Mouse (Mus musculus) small intestine, adult 2 months (tissue): Measurements from ENCODE around the gene Camta1. TPM values are rescaled to one million over a fixed set of nuclear protein-coding genes. Genes with fewer than 3 reads are reported as not detected.

Experiments
- H3K27ac ChIP-seq: fragments of 200-500 bp; 2 replicates; pipeline ENCODE4 v1.5.1; 2012; ENCODE audit warnings: low read depth, low read length, control low read depth, inconsistent platforms; ENCODE audit not compliant: insufficient read depth
- H3K27me3 ChIP-seq: fragments of 200-500 bp; 2 replicates; pipeline ENCODE4 v1.6.1; 2012; ENCODE audit warnings: mild to moderate bottlenecking, moderate library complexity, low read length, inconsistent platforms; ENCODE audit not compliant: control insufficient read depth, insufficient read depth
- H3K36me3 ChIP-seq: fragments of 200-500 bp; 2 replicates; pipeline ENCODE4 v1.6.1; 2012; ENCODE audit warnings: mild to moderate bottlenecking, low read length, control low read depth, inconsistent platforms; ENCODE audit not compliant: control insufficient read depth, insufficient read depth
- H3K4me1 ChIP-seq: fragments of 200-500 bp; 2 replicates; pipeline ENCODE4 v1.6.1; 2012; ENCODE audit warnings: low read length, inconsistent platforms, mixed read lengths; ENCODE audit not compliant: control insufficient read depth, insufficient read depth, insufficient read length
- H3K4me3 ChIP-seq: fragments of 200-500 bp; 2 replicates; pipeline ENCODE4 v1.5.1; 2012; ENCODE audit warnings: low read depth, mild to moderate bottlenecking, control low read depth, inconsistent platforms, low read length, moderate library complexity
- CTCF ChIP-seq: fragments of 200-500 bp; IDR thresholded peaks from 2 replicates; pipeline ENCODE4 v1.5.1; 2012; ENCODE audit warnings: low read depth, mild to moderate bottlenecking, control low read depth, inconsistent platforms, low read length, moderate library complexity, mixed read lengths; ENCODE audit not compliant: insufficient replicate concordance, insufficient read length; ENCODE audit errors: extremely low read depth
- POLR2A ChIP-seq: fragments of 200-500 bp; IDR thresholded peaks from 2 replicates; pipeline ENCODE4 v1.6.1; 2012; ENCODE audit warnings: low read depth, mild to moderate bottlenecking, control low read depth, inconsistent platforms, low read length, moderate library complexity
- WGBS: fragments of 180-500 bp; shearing (Covaris S2); methylation state at CpG from one replicate; pipeline ENCODE4 v1.1.7; 2018; 5-methylcytosine and 5-hydroxymethylcytosine counted together
- polyA plus RNA-seq: library from polyadenylated mRNA; depleted of rRNA; stranded (reverse); fragments of >200 nt; gene quantifications from 2 replicates; pipeline ENCODE4 v1.2.3, GENCODE M21; 2012

Camta1 gene
- polyA plus RNA-seq, 1 experiment: 2.2 TPM

GRCm38 (mm10) chr4:151288893-151289585 lies 572.6 kb downstream of the Camta1 start:
- WGBS: 47% methylated on average over 6 of the region's 6 CpGs
- Histone ChIP-seq H3K27me3 (no peaks in the 10 kb centered on the region), H3K4me1 (no peaks in the 10 kb centered on the region), H3K27ac (no peak overlapping the region), H3K36me3 (no peaks in the 10 kb centered on the region), H3K4me3 (no peak overlapping the region)
- TF ChIP-seq CTCF (no peak), POLR2A (no peak)

GRCm38 (mm10) chr4:151285905-151286445 lies 575.7 kb downstream of the Camta1 start:
- H3K4me1 ChIP-seq: no peaks in the 10 kb centered on the region
- whole genome bisulfite sequencing: 71% methylated on average over 12 of the region's 12 CpGs
- H3K27ac ChIP-seq: no peak overlapping the region
- no peak for TF ChIP-seq CTCF
- no peak for TF ChIP-seq POLR2A
- H3K4me3 ChIP-seq: no peak overlapping the region
- H3K36me3 ChIP-seq: no peaks in the 10 kb centered on the region
- H3K27me3 ChIP-seq: no peaks in the 10 kb centered on the region

GRCm38 (mm10) chr4:151285432-151285831 lies 576.2 kb downstream of the Camta1 start:
- Histone ChIP-seq H3K4me3 (no peak overlapping the region), H3K36me3 (no peaks in the 10 kb centered on the region), H3K4me1 (no peaks in the 10 kb centered on the region), H3K27me3 (no peaks in the 10 kb centered on the region), H3K27ac (no peak overlapping the region)
- no peak for TF ChIP-seq CTCF
- TF ChIP-seq POLR2A: no peak
- WGBS: 61% methylated on average over 3 of the region's 3 CpGs

- no peaks in the 10 kb centered on the region for H3K36me3 ChIP-seq
- 27% methylated on average over 16 of the region's 16 CpGs for WGBS
- no peak overlapping the region for H3K27ac ChIP-seq
- TF ChIP-seq POLR2A (no peak), CTCF (peak; percentile 55; the same call in 1 of the 2 replicates)
- H3K4me1 ChIP-seq: no peaks in the 10 kb centered on the region
- no peaks in the 10 kb centered on the region for H3K27me3 ChIP-seq
- H3K4me3 ChIP-seq: no peak overlapping the region
These were observed 578.5 kb downstream of the Camta1 start for GRCm38 (mm10) chr4:151283092-151283741.

- Histone ChIP-seq H3K27me3 (no peaks in the 10 kb centered on the region), H3K36me3 (no peaks in the 10 kb centered on the region), H3K4me3 (no peak overlapping the region), H3K27ac (no peak overlapping the region), H3K4me1 (no peaks in the 10 kb centered on the region)
- no peak for TF ChIP-seq CTCF
- TF ChIP-seq POLR2A: no peak
- WGBS: 46% methylated on average over 14 of the region's 14 CpGs
These were observed 579.6 kb downstream of the Camta1 start for GRCm38 (mm10) chr4:151282103-151282502.

GRCm38 (mm10) chr4:151275292-151275691 lies 586.4 kb downstream of the Camta1 start:
- no peaks in the 10 kb centered on the region for H3K36me3 ChIP-seq
- H3K27me3 ChIP-seq: no peaks in the 10 kb centered on the region
- no peak overlapping the region for H3K27ac ChIP-seq
- WGBS: 60% methylated on average over 13 of the region's 13 CpGs
- no peak overlapping the region for H3K4me3 ChIP-seq
- H3K4me1 ChIP-seq: no peaks in the 10 kb centered on the region
- TF ChIP-seq CTCF (no peak), POLR2A (no peak)

GRCm38 (mm10) chr4:151263786-151264414 lies 597.8 kb downstream of the Camta1 start:
- Histone ChIP-seq H3K36me3 (no peaks in the 10 kb centered on the region), H3K27me3 (no peaks in the 10 kb centered on the region; the same call in 1 of the 2 replicates), H3K27ac (no peak overlapping the region), H3K4me1 (no peaks in the 10 kb centered on the region), H3K4me3 (no peak overlapping the region)
- no peak for TF ChIP-seq POLR2A
- TF ChIP-seq CTCF: no peak
- 58% methylated on average over 14 of the region's 14 CpGs for WGBS
